ENCODE assay signal across 11 mouse cellular contexts in genomic region chr17:82199981-82200380, GRCm38 (mm10).
"Had no signal": no experiment of that assay in that cellular context is flagged by ENCODE, and none has a peak within 500 bp of the region (broad histone marks: within the 10 kb centered on the region; RNA-seq: fewer than 3 reads in every experiment).

No protein-coding gene starts in this region.

- DNase-seq: liver, postnatal 0 days; lung, adult 2 months; lung, postnatal 14 days; lung, postnatal 36 days; right cerebral cortex, adult 18-20 months; right cerebral cortex, postnatal 25 days; right cerebral cortex, postnatal 4 days; spleen, adult 18-20 months; thymus, adult 18-20 months; thymus, postnatal 14 days; thymus, postnatal 36 days had no signal
